Mouse (Mus musculus): ENCODE results near the gene Plin5. TPM values are rescaled to one million over a fixed set of nuclear protein-coding genes. Genes with fewer than 3 reads are reported as not detected.

Plin5 gene
- polyA plus RNA-seq, 1 experiment from 2014 or later = 9.7 TPM

DNA sequence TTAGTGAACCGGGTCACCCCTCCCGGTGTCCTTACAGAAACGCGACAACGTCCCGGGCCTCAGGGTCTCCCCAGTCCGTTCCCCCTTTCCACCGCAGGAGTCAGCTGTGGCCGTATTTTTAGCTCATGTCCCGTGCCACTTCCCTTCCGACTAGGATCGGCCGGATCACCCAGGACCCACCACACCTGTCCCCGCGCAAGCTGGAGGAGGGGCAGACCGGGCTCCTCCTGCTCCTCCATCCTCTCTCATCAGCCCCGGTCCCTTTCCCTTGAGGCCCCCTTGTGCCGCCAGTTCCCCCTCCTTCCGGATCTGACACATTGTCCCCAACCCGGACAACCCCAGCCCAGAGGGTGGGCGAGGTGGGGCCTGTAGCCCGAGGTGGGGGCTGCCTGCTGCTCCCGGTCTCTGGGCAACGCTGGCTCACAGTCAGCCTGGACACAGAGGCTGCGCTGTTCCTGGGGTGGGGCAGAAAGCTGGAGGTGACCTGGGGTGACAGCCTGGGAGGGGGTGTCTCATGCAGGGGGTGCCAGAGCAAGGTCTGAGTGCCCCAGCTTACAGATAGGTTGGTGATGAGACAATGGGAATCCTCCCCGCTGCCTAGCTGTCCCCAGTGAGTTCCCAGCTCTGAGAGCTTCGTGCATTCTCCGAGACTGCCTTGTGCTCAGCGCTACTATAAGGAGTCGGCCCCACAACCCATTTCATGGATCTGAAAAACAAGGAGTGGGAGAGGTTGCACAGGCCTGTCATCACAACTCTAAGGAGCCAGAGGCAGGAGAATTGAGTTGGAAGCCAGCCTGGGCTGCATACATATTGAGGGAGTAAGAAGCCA is 31.6 kb upstream of the Plin5 start:
- Histone ChIP-seq H3K9ac (ENCODE audit: low read depth, low read length) (no peak overlapping the region), H3K27me3 (ENCODE audit: control insufficient read depth, insufficient read depth, low read depth, low read length) (peaks cover 37% of the 10 kb centered on the region), H3K4me1 (ENCODE audit: control insufficient read depth, low read depth, low read length) (peaks cover 6% of the 10 kb centered on the region), H3K9me3 (replicated peaks; ENCODE audit: control insufficient read depth, low read length) (no peaks in the 10 kb centered on the region), H3K36me3 (ENCODE audit: control insufficient read depth, insufficient read depth) (no peaks in the 10 kb centered on the region), H3K27ac (ENCODE audit: low read length) (no peak overlapping the region), H3K4me2 (ENCODE audit: low read depth, low read length) (no peak overlapping the region), H3K4me3 (ENCODE audit: low read depth, low read length) (no peak overlapping the region)
- no peak for ATAC-seq (ENCODE audit: low read depth)
- 5% methylated on average over 30 of the region's 30 CpGs for WGBS (ENCODE audit: insufficient replicate concordance)

GRCm38 (mm10) chr17:56148280-56148679 is 30.9 kb upstream of the Plin5 start:
- Histone ChIP-seq H3K4me2 (ENCODE audit: low read depth, low read length) (no peak overlapping the region), H3K4me3 (ENCODE audit: low read depth, low read length) (no peak overlapping the region), H3K27me3 (ENCODE audit: control insufficient read depth, insufficient read depth, low read depth, low read length) (peaks cover 41% of the 10 kb centered on the region), H3K27ac (ENCODE audit: low read length) (no peak overlapping the region), H3K4me1 (ENCODE audit: control insufficient read depth, low read depth, low read length) (peaks cover 3% of the 10 kb centered on the region; the same call in 1 of the 2 replicates), H3K9me3 (replicated peaks; ENCODE audit: control insufficient read depth, low read length) (no peaks in the 10 kb centered on the region), H3K36me3 (ENCODE audit: control insufficient read depth, insufficient read depth) (no peaks in the 10 kb centered on the region), H3K9ac (ENCODE audit: low read depth, low read length) (no peak overlapping the region)
- no peak for ATAC-seq (ENCODE audit: low read depth)
- WGBS (ENCODE audit: insufficient replicate concordance) = 17% methylated on average over 9 of the region's 9 CpGs

DNA sequence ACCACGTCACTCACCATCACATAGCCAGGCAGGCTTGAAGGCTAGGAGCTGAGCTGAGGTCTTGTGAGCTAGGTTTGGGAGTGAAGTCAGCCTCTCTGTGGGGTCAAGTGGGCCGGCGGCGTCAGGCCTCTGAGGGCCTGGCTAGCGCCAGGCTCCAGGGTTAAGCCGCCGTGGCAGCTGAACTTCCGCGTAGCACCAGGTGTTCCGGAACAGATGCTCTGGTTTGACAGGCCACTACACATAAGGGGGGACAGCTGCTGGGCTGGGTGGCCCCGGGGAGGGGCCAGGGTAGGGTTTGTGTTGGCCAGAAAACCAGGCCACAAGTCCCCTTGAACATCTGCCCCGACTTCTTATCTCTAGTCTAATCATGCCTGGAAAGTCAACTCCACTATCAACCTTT is 30.0 kb upstream of the Plin5 start:
- Histone ChIP-seq H3K27me3 (ENCODE audit: control insufficient read depth, insufficient read depth, low read depth, low read length) (peaks cover 42% of the 10 kb centered on the region), H3K4me2 (ENCODE audit: low read depth, low read length) (no peak overlapping the region), H3K4me1 (ENCODE audit: control insufficient read depth, low read depth, low read length) (peaks cover 3% of the 10 kb centered on the region; the same call in 1 of the 2 replicates), H3K27ac (ENCODE audit: low read length) (no peak overlapping the region), H3K4me3 (ENCODE audit: low read depth, low read length) (no peak overlapping the region), H3K9ac (ENCODE audit: low read depth, low read length) (no peak overlapping the region), H3K9me3 (replicated peaks; ENCODE audit: control insufficient read depth, low read length) (no peaks in the 10 kb centered on the region), H3K36me3 (ENCODE audit: control insufficient read depth, insufficient read depth) (no peaks in the 10 kb centered on the region)
- ATAC-seq (ENCODE audit: low read depth) = no peak
- 46% methylated on average over 12 of the region's 12 CpGs for WGBS (ENCODE audit: insufficient replicate concordance)

DNA sequence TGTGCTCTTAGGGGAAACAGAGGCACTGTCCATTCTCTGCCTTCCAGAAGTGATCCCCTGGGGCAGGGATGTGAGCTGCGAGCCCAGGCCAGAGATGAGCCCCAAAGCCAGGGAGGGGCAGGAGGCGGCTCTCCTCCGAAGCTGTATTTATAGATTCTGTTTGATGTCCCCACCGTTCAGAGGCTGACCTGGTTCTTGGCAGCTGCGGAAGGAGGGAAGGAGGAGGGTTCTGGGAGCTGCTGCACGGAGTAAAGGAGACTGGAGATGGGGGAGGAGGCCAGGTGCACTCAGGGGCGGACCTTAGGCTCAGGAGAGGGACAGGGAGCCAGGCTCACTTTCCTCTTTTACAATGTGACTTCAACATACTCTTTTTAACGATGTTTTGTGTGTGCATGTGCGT is 28.7 kb upstream of the Plin5 start:
- 31% methylated on average over 9 of the region's 9 CpGs for WGBS (ENCODE audit: insufficient replicate concordance)
- Histone ChIP-seq H3K36me3 (ENCODE audit: control insufficient read depth, insufficient read depth) (no peaks in the 10 kb centered on the region), H3K9me3 (replicated peaks; ENCODE audit: control insufficient read depth, low read length) (no peaks in the 10 kb centered on the region), H3K9ac (ENCODE audit: low read depth, low read length) (no peak overlapping the region), H3K4me3 (ENCODE audit: low read depth, low read length) (no peak overlapping the region), H3K27me3 (ENCODE audit: control insufficient read depth, insufficient read depth, low read depth, low read length) (peaks cover 55% of the 10 kb centered on the region), H3K4me2 (ENCODE audit: low read depth, low read length) (no peak overlapping the region), H3K4me1 (ENCODE audit: control insufficient read depth, low read depth, low read length) (peaks cover 10% of the 10 kb centered on the region; the same call in 1 of the 2 replicates), H3K27ac (ENCODE audit: low read length) (no peak overlapping the region)
- no peak for ATAC-seq (ENCODE audit: low read depth)

GRCm38 (mm10) chr17:56144546-56144945 is 27.1 kb upstream of the Plin5 start:
- no peaks in the 10 kb centered on the region for H3K9me3 ChIP-seq (replicated peaks; ENCODE audit: control insufficient read depth, low read length)
- peaks cover 66% of the 10 kb centered on the region for H3K27me3 ChIP-seq (ENCODE audit: control insufficient read depth, insufficient read depth, low read depth, low read length)
- 62% methylated on average over 9 of the region's 9 CpGs for WGBS (ENCODE audit: insufficient replicate concordance)
- H3K4me3 ChIP-seq (ENCODE audit: low read depth, low read length) = no peak overlapping the region
- H3K36me3 ChIP-seq (ENCODE audit: control insufficient read depth, insufficient read depth) = no peaks in the 10 kb centered on the region
- peaks cover 16% of the 10 kb centered on the region for H3K4me1 ChIP-seq (ENCODE audit: control insufficient read depth, low read depth, low read length)
- no peak overlapping the region for H3K9ac ChIP-seq (ENCODE audit: low read depth, low read length)
- no peak for ATAC-seq (ENCODE audit: low read depth)
- no peak overlapping the region for H3K4me2 ChIP-seq (ENCODE audit: low read depth, low read length)
- no peak overlapping the region for H3K27ac ChIP-seq (ENCODE audit: low read length)

DNA sequence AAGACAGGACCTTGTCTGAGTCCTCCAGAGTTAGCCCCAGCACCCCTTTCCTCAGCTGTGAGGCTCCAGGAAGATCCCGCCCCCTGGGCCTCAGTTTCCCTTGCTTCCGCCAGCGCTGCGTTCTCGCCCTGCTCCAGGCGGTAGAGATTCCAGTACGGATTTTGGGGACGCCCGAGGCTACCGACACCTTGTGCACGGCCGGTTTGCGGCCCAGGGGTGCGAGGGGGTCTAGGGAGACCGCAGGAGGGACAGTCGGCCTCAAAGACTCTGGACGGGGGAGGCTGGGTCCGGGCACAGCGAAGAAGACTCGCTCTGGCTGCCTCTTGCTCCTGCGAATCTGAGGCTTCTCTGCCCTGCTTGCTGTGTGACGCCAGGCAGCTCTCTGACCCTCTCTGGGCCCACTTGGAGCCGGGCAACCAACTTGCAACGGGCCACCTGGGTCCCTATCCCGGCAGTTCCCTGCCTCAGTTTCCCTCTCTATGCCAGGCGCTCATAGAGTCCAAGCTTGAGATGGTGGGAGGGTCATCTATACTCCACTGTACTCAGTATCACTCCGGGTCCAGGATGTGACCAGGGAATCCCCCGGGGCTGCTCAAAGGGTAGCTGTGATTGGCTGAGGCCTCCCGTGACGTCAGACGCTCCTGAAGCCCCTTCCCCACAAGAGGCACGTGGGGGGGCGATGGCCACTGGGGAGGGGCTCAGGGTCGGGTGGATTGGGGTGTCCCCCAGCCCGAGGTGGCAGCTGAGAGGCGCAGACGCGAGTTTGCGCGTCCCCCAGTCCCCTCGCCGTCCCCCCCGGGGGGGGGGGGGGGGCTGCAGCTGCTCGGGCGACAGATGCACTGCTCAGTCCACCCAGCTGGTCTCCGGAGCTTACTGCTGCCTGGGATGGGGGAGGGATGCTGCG is 24.6 kb upstream of the Plin5 start:
- no peak for ATAC-seq (ENCODE audit: low read depth)
- 3% methylated on average over 47 of the region's 47 CpGs for WGBS (ENCODE audit: insufficient replicate concordance)
- Histone ChIP-seq H3K4me2 (ENCODE audit: low read depth, low read length) (peak overlapping the region; percentile 37), H3K9me3 (replicated peaks; ENCODE audit: control insufficient read depth, low read length) (no peaks in the 10 kb centered on the region), H3K4me1 (ENCODE audit: control insufficient read depth, low read depth, low read length) (peaks cover 15% of the 10 kb centered on the region), H3K27ac (ENCODE audit: low read length) (no peak overlapping the region), H3K9ac (ENCODE audit: low read depth, low read length) (no peak overlapping the region), H3K36me3 (ENCODE audit: control insufficient read depth, insufficient read depth) (no peaks in the 10 kb centered on the region), H3K27me3 (ENCODE audit: control insufficient read depth, insufficient read depth, low read depth, low read length) (peaks cover 49% of the 10 kb centered on the region), H3K4me3 (ENCODE audit: low read depth, low read length) (peak overlapping the region; percentile 7; the same call in 1 of the 2 replicates)

DNA sequence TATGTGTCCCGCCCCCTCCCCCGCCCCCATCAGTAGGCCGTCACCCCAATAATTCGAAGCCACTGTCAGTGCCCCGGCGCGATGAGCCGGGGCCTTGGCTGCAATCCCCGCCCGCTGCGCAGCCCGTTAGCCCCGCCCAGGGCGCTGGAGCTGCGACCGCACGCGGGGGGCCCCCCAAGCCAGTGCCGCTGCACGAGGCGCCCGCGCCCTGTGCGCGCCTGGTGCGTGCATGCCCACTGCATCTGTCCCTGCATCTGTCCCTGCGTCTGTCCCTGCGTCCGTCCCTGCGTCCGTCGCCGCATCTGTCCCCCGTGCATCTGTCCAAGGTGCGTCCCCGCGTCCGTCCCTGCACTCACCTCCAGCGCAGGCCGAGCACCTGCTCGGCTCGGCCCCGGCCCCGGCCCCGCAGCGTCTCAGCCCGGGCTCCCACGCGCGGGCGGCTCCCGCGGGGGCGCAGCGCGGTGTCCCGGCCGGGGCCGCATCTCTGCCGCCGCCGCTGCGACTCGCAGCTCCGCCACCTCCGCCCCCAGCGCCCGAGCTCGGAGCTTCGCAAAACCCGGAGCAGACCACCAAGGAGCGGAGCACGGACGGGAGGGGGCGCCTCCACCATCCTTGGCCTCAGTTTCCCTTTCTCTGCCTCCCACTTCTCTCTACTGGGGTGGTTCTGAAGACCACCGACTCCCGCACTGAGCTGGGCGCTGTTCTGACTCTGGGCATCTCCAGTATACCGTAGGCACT is 22.6 kb upstream of the Plin5 start, which contains the start of gene Sema6b:
Sema6b (minus strand) TSS at position 486 of the 738 bp plus-strand sequence.
- peak; percentile 51 for ATAC-seq (ENCODE audit: low read depth)
- peak within 1 kb of the TSS; percentile 62 for H3K4me3 ChIP-seq (ENCODE audit: low read depth, low read length)
- peaks cover 15% of the 10 kb centered on the region for H3K4me1 ChIP-seq (ENCODE audit: control insufficient read depth, low read depth, low read length)
- H3K36me3 ChIP-seq (ENCODE audit: control insufficient read depth, insufficient read depth) = no peaks in the 10 kb centered on the region
- no peak within 1 kb of the TSS for H3K27ac ChIP-seq (ENCODE audit: low read length)
- H3K27me3 ChIP-seq (ENCODE audit: control insufficient read depth, insufficient read depth, low read depth, low read length) = peaks cover 48% of the 10 kb centered on the region
- H3K9ac ChIP-seq (ENCODE audit: low read depth, low read length) = 0 out of 2 replicates have a peak within 1 kb of the TSS, but pooled peaks have one; percentile 16
- H3K4me2 ChIP-seq (ENCODE audit: low read depth, low read length) = peak within 1 kb of the TSS; percentile 88
- WGBS (ENCODE audit: insufficient replicate concordance) = 2% methylated on average over 78 of the region's 79 CpGs
- no peaks in the 10 kb centered on the region for H3K9me3 ChIP-seq (replicated peaks; ENCODE audit: control insufficient read depth, low read length)

DNA sequence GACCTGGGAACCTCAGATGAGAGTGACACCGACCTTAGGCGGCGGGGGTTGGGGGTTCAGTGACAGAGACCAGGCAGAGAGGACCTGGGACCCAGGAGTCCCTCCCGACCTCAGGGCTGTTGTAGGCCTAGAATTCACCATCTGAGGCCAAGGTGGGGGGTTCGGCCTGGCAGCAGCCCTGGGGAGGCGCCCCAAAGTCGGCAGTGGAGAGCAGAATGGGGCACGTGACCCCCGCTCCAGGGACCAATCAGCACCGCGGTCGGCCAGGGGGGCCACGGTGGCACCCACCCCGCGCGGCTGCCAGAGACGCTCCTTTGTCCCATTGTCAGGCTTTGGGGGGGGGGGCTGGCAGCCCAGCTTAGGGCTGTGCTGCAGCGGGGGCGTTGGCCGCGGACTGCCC is 22.0 kb upstream of the Plin5 start:
- Histone ChIP-seq H3K36me3 (ENCODE audit: control insufficient read depth, insufficient read depth) (no peaks in the 10 kb centered on the region), H3K4me1 (ENCODE audit: control insufficient read depth, low read depth, low read length) (peaks cover 17% of the 10 kb centered on the region), H3K4me2 (ENCODE audit: low read depth, low read length) (peak overlapping the region; percentile 88), H3K9ac (ENCODE audit: low read depth, low read length) (no peak overlapping the region), H3K4me3 (ENCODE audit: low read depth, low read length) (peak overlapping the region; percentile 62), H3K27me3 (ENCODE audit: control insufficient read depth, insufficient read depth, low read depth, low read length) (peaks cover 45% of the 10 kb centered on the region), H3K9me3 (replicated peaks; ENCODE audit: control insufficient read depth, low read length) (no peaks in the 10 kb centered on the region), H3K27ac (ENCODE audit: low read length) (no peak overlapping the region)
- 17% methylated on average over 15 of the region's 21 CpGs for WGBS (ENCODE audit: insufficient replicate concordance)
- no peak for ATAC-seq (ENCODE audit: low read depth)

Measured in liver, embryonic 16.5 days (tissue).